Comparison of ENCODE assay signal across 9 mouse cellular contexts in the genomic region with DNA sequence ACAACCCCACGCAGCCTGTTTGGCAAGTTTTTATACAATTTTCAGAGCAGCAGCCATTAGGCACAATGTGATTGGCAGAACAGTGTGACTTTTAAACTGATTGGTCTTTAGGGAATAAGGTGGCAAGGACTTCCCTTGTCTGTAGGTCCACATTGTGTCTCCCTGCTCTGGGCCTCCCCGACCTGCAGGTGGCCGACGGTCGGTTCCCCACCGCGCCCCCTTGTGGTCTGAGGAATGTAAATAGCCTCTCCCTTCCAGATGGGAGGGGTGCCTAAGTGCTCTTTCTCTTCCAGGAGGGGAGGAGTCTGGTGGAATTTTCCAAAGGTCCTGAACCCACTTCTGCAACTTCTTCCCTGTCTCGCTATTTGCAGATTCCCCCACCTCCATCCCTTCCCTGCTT. TPM values are rescaled to one million over a fixed set of nuclear protein-coding genes. Genes with fewer than 3 reads are reported as not detected.
DNase-seq lines count a peak whose midpoint lies in the region; ATAC-seq and TF ChIP-seq lines count a peak whose summit lies in the region.
"Not testable (repeated sequence)": the region's sequence is repeated elsewhere in the genome, so short reads cannot be mapped to it uniquely, and the experiment has no call there.
"Had no signal": no experiment of that assay in that cellular context is flagged by ENCODE, and none has a peak within 500 bp of the region (broad histone marks: within the 10 kb centered on the region; RNA-seq: fewer than 3 reads in every experiment).

No protein-coding gene starts in this region.

- WGBS in intestine, embryonic 14.5 days, result 7% methylated on average over 8 of the region's 8 CpGs

- H3K27ac ChIP-seq in gastrocnemius, adult 2 months; intestine, embryonic 14.5 days (ENCODE audit: low read depth); left cerebral cortex, adult 2 months: not testable (repeated sequence)

- peak; percentile 48; the same call in 1 of the 2 replicates for ATAC-seq in intestine, embryonic 14.5 days (replicated peaks; ENCODE audit: low FRiP score, low TSS enrichment, low read depth)
- peak; percentile 87 for ATAC-seq in megakaryocyte progenitor cell, adult 5-6 weeks (replicated peaks; ENCODE audit: poor library complexity)

- TF ChIP-seq CTCF in gastrocnemius, adult 2 months (IDR thresholded peaks at IDR 0.05), result peak; percentile 89
- peak; percentile 82 for TF ChIP-seq CTCF in left cerebral cortex, adult 2 months (IDR thresholded peaks at IDR 0.05)

- H3K9me3 ChIP-seq in intestine, embryonic 14.5 days (ENCODE audit: control insufficient read depth, low read length), result not testable (repeated sequence)

- peak; percentile 88 for DNase-seq in R1 (ENCODE audit: low read depth, low spot score)
- DNase-seq in cerebellum, postnatal 10 days, result peak; percentile 83 to 86
- DNase-seq in gastrocnemius, adult 2 months, result peak; percentile 86
- peak; percentile 83 for DNase-seq in intestine, embryonic 14.5 days (ENCODE audit: low spot score)
- DNase-seq in left cerebral cortex, adult 2 months (ENCODE audit: extremely low spot score in 1 of 2, low spot score in 2 of 2), result peak; percentile 62 to 67
- DNase-seq in skeletal muscle tissue, adult 2 months (ENCODE audit: low read depth, low spot score), result peak; percentile 50
- peak; percentile 49 for DNase-seq in urinary bladder, postnatal 10 days (ENCODE audit: low spot score)

- intact Hi-C loops in gastrocnemius, adult 2 months (cut with DNase I), result loop anchor here (2.0 to 10.0 kb wide), 2 partner anchors 80 to 172 kb away; partner anchors contain the start of gene Shisal1
- intact Hi-C loops in left cerebral cortex, adult 2 months (cut with DNase I), result not testable (repeated sequence)

- H3K4me2 ChIP-seq in intestine, embryonic 14.5 days (ENCODE audit: low read length), result not testable (repeated sequence)

- H3K4me1 ChIP-seq in intestine, embryonic 14.5 days (replicated peaks; ENCODE audit: control insufficient read depth, insufficient read depth, low read length), result not testable (repeated sequence)

- H3K4me3 ChIP-seq in gastrocnemius, adult 2 months; intestine, embryonic 14.5 days (ENCODE audit: low read depth, low read length); left cerebral cortex, adult 2 months: not testable (repeated sequence)

- H3K36me3 ChIP-seq in intestine, embryonic 14.5 days (ENCODE audit: control insufficient read depth, insufficient read depth, low read length), result not testable (repeated sequence)

- not testable (repeated sequence) for H3K27me3 ChIP-seq in intestine, embryonic 14.5 days (replicated peaks; ENCODE audit: control insufficient read depth, insufficient read depth, low read length)

- H3K9ac ChIP-seq in intestine, embryonic 14.5 days (ENCODE audit: low read length), result not testable (repeated sequence)

RNA-seq across cellular contexts. Expression of gene Prr5, which starts 52.5 kb away (rescaled TPM):
- total RNA-seq in gastrocnemius, adult 2 months (2021), result 1 to 10 TPM; 3.0 to 4.3 TPM
- 40.8 and 43.7 TPM in 2 replicates for polyA plus RNA-seq in intestine, embryonic 14.5 days (2014; fragmentation: Nextera tagmentation; extraction: Ambion mirVana)
- total RNA-seq in left cerebral cortex, adult 2 months (2021), result 10 to 100 TPM; 13.8 to 14.1 TPM
- 10.0 and 11.1 TPM in 2 replicates for total RNA-seq in megakaryocyte progenitor cell, adult 5-6 weeks (2015)
- 3.7 and 7.6 TPM in 2 replicates for total RNA-seq in megakaryocyte progenitor cell, adult 5-6 weeks (2017)

RNA-seq across cellular contexts. Expression of gene Rtl6, which starts 59.3 kb away (rescaled TPM):
- total RNA-seq in gastrocnemius, adult 2 months (2021), result 1 to 10 TPM; 3.4 to 4.3 TPM
- polyA plus RNA-seq in intestine, embryonic 14.5 days (2014; fragmentation: Nextera tagmentation; extraction: Ambion mirVana), result 8.9 and 9.0 TPM in 2 replicates
- 10 to 100 TPM; 52.7 to 53.7 TPM for total RNA-seq in left cerebral cortex, adult 2 months (2021)
- total RNA-seq in megakaryocyte progenitor cell, adult 5-6 weeks (2015), result 2.4 and 3.1 TPM in 2 replicates
- 3.0 and 3.2 TPM in 2 replicates for total RNA-seq in megakaryocyte progenitor cell, adult 5-6 weeks (2017)
- polyA plus RNA-seq: erythroblast, embryonic 14.5 days had no signal

Comparison
In these comparisons a context has a peak if more than half of its experiments do, and no peak if none do; other contexts are left out.
1. RNA of gene Rtl6, which starts 59.3 kb away (total RNA-seq): 52.7 to 53.7 TPM in left cerebral cortex, adult 2 months; 3.4 to 4.3 TPM in gastrocnemius, adult 2 months and 2.4 to 3.2 TPM in megakaryocyte progenitor cell, adult 5-6 weeks; every median in the first group is over 10 times any median in the second.
2. Peak in every context shown above with its lines, with median percentiles within 50 percentile points of each other: DNase-seq.